Mouse (Mus musculus): ENCODE data around the gene Fev. TPM values are rescaled to one million over a fixed set of nuclear protein-coding genes. Genes with fewer than 3 reads are reported as not detected.

The Fev gene
- polyA plus RNA-seq (2021; fragmentation: Nextera tagmentation), result 0.13 and 0.33 TPM in 2 replicates
- long read RNA-seq, experiment 1, result 0 reads
- long read RNA-seq, experiment 2, result 0 reads

DNA sequence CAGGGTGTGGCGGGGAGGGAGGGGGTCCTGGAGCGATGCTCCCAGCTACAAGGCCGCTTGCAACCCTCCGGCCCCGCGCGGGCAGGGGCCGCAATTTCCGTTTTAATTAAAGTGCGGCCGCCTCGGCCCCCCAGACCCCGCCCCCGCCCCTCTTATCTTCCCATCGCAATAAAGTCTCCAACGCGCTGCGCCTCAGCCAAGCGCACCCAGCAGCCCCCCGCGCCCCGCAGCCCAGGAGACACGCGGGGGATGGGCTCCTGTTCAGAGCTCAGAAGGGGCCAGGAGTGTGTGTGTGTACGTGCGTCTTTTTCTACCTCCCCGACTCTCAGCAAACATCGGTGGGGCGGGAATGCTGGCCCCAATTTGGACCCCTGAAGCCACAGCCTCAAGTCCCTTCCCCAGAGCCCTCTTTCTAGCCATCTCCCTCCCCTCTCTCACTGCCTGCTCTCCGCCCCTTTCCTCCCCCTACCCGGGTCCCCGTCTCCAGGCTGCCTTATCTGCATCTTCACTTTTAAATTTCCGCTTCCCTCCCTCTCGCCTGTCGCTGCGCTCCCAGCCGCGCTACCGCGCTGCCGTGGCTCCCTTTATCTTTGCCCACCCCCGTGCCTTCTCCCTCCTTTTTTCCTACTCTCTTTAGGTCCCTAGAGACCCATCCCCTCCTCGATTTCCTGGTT lies at the start of gene Fev:
Fev (minus strand) TSS at position 51 of the 674 bp plus-strand sequence.

GRCm38 (mm10) chr1:74893134-74893855 lies 8.1 kb upstream of the Fev start, which contains the start of gene Cryba2:
Gene Cryba2 (minus strand): TSS chr1:74893143.

DNA sequence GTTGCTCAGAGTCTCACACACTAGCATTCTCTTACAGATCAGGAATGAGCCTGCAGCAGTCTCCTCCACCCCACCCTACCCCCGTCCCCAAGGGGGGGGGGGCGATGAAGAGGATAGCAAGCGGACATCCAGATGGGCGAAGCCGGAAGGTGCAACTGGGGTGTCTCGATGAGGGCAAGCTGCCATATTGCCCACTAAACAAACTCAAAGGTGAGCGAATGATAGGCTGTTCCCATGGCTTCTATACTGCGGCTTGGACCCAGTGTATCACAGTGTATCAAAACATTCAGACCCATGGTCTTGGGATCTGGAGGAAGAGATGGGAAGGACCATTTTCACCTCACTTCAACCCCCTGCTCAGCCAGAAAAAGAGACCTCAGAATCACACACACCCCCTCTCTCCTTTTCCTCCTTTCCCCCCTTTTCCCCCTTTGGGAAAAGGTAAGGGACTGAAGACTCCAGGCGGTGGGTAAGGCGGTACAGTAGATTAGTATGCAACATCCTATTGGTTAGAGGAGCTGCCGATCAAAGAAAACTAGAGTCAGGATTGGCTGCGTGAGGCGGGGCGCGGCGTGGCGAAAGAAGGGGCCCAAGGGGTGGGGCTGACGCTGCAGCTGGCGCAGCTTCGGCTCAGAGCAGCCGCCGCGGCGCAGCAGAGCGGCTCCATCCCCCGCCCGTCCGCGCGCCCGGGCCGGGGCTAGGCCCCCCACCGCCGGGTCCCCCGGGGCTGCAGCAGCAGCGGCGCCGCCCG lies 30.7 kb downstream of the Fev start, which contains the start of gene Cdk5r2:
Cdk5r2 (plus strand) TSS at position 629 of the 751 bp plus-strand sequence.

Other genes with a start within 250 kb of the Fev start
- 1.2 and 1.4 TPM in 2 replicates for gene Ttll4, start 223.7 kb downstream of the Fev start, polyA plus RNA-seq (2021; fragmentation: Nextera tagmentation)
- 4.4 and 4.7 TPM in 2 replicates for gene Cyp27a1, start 171.8 kb downstream of the Fev start, polyA plus RNA-seq (2021; fragmentation: Nextera tagmentation)
- not detected in 2 replicates for gene Prkag3, start 136.2 kb downstream of the Fev start, polyA plus RNA-seq (2021; fragmentation: Nextera tagmentation)
- gene Wnt6, start 113.5 kb downstream of the Fev start, polyA plus RNA-seq (2021; fragmentation: Nextera tagmentation), result 0.97 and 1.8 TPM in 2 replicates
- 15.5 and 19.0 TPM in 2 replicates for gene Wnt10a, start 93.9 kb downstream of the Fev start, polyA plus RNA-seq (2021; fragmentation: Nextera tagmentation)
- gene Cdk5r2, start 30.5 kb downstream of the Fev start, polyA plus RNA-seq (2021; fragmentation: Nextera tagmentation), result 15.1 and 40.6 TPM in 2 replicates
- 1.6 and 2.0 TPM in 2 replicates for gene Cryba2, start 7.7 kb upstream of the Fev start, polyA plus RNA-seq (2021; fragmentation: Nextera tagmentation)
- 0.55 and 0.65 TPM in 2 replicates for gene Cfap65, start 50.2 kb upstream of the Fev start, polyA plus RNA-seq (2021; fragmentation: Nextera tagmentation)
- 0.10 and 0.13 TPM in 2 replicates for gene Ihh, start 66.3 kb upstream of the Fev start, polyA plus RNA-seq (2021; fragmentation: Nextera tagmentation)
- gene Nhej1, start 239.8 kb upstream of the Fev start, polyA plus RNA-seq (2021; fragmentation: Nextera tagmentation), result 4.1 and 5.2 TPM in 2 replicates
- 2.5 and 3.6 TPM in 2 replicates for gene Slc23a3, start 248.5 kb upstream of the Fev start, polyA plus RNA-seq (2021; fragmentation: Nextera tagmentation)

All from left cerebral cortex, adult 6 months (tissue).